In the genomic region with DNA sequence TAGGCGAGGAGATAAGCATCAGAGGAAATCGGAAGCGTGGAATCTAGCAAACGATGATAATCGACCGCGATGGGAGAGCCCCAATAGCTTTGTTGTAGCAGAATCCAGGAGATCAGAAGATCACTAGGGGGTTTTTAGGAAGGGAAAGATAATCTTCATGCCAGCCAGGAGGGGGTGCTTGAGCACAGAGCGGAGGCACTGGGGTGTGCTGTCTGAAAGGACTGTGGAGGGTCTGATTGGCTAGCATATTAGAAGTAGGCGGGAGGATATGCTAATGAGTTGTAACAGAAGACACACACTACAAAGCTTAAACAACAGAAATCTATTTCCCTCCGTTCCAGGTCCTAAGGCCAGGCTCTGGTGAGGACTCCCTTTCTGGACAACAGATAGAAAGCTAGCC, we compare ENCODE assay signal across 12 mouse cellular contexts. TPM values are rescaled to one million over a fixed set of nuclear protein-coding genes. Genes with fewer than 3 reads are reported as not detected.
A peak's percentile ranks its signal among the peaks of the same experiment; 100 is the strongest.
DNase-seq lines count a peak whose midpoint lies in the region; ATAC-seq and TF ChIP-seq lines count a peak whose summit lies in the region.
"Had no signal": no experiment of that assay in that cellular context is flagged by ENCODE, and none has a peak within 500 bp of the region (broad histone marks: within the 10 kb centered on the region; RNA-seq: fewer than 3 reads in every experiment).

No protein-coding gene starts in this region.

- DNase-seq in embryo, embryonic 10 days (ENCODE audit: low spot score): peak; percentile 23
- no peak for DNase-seq in embryo, embryonic 9.5 days (ENCODE audit: extremely low spot score)
- peak; percentile 22 to 41 for DNase-seq in lung, postnatal 4 days
- DNase-seq in lung, adult 2 months: no peak
- DNase-seq in adrenal gland, postnatal 14 days: peak; percentile 72
- DNase-seq in neural tube, embryonic 10.5 days (ENCODE audit: extremely low spot score, low spot score): no peak
- DNase-seq in right cerebral cortex, postnatal 14 days: no peak
- DNase-seq: B cell, adult 2 months; cerebellum, adult 18-20 months had no signal

- TF ChIP-seq POLR2A in lung, adult 2 months (IDR thresholded peaks at IDR 0.05; ENCODE audit: borderline replicate concordance, extremely low read depth, low read depth, low read length): no peak

- no peak for TF ChIP-seq CTCF in lung, adult 2 months (IDR thresholded peaks at IDR 0.05; ENCODE audit: insufficient read depth, low read length)

- WGBS in lung, adult 2 months: 72% methylated on average over 10 of the region's 10 CpGs

- peak; percentile 71 for ATAC-seq in megakaryocyte-erythroid progenitor cell, adult 5-6 weeks (replicated peaks; ENCODE audit: low FRiP score, low TSS enrichment, poor library complexity, severe bottlenecking)

- peaks cover 9% of the 10 kb centered on the region for H3K4me1 ChIP-seq in lung, adult 2 months (ENCODE audit: control insufficient read depth, insufficient read depth, low read length)

- no peak overlapping the region for H3K4me3 ChIP-seq in lung, adult 2 months (replicated peaks; ENCODE audit: extremely low read depth, low read depth, low read length)

RNA-seq across cellular contexts. Expression of gene Hsph1, which starts 50.3 kb away (rescaled TPM):
- 7.3 and 7.7 TPM in 2 replicates for polyA plus RNA-seq in lung, adult 2 months (2012; rRNA removed)
- total RNA-seq in adrenal gland, postnatal 14 days (2021): 62.0 and 113 TPM in 2 replicates
- total RNA-seq in megakaryocyte-erythroid progenitor cell, adult 5-6 weeks (2014; fragmentation: Nextera tagmentation): 136 and 180 TPM in 2 replicates
- total RNA-seq in megakaryocyte-erythroid progenitor cell, adult 5-6 weeks (2017): 91.7 and 104 TPM in 2 replicates

RNA-seq across cellular contexts. Expression of gene Wdr95, which starts 57.4 kb away (rescaled TPM):
- polyA plus RNA-seq in lung, adult 2 months (2012; rRNA removed): 0.89 and 1.9 TPM in 2 replicates
- 0.34 TPM in 1 of 2 replicates, not detected in the other for total RNA-seq in adrenal gland, postnatal 14 days (2021)
- 0.15 TPM in 1 of 2 replicates, not detected in the other for total RNA-seq in megakaryocyte-erythroid progenitor cell, adult 5-6 weeks (2014; fragmentation: Nextera tagmentation)
- not detected in 2 replicates for total RNA-seq in megakaryocyte-erythroid progenitor cell, adult 5-6 weeks (2017)
- total RNA-seq: heart, postnatal 25 days had no signal
- polyA plus RNA-seq: limb, embryonic 11.5 days had no signal

Comparison
In these comparisons a context has a peak if more than half of its experiments do, and no peak if none do; other contexts are left out.
1. DNase-seq: peak in embryo, embryonic 10 days (single experiment), lung, postnatal 4 days (2 of 2) and adrenal gland, postnatal 14 days (single experiment); none in embryo, embryonic 9.5 days (single experiment), lung, adult 2 months (single experiment), neural tube, embryonic 10.5 days (single experiment) and right cerebral cortex, postnatal 14 days (single experiment).